Mouse (Mus musculus): ENCODE data around the gene Foxs1.

The Foxs1 gene

DNA sequence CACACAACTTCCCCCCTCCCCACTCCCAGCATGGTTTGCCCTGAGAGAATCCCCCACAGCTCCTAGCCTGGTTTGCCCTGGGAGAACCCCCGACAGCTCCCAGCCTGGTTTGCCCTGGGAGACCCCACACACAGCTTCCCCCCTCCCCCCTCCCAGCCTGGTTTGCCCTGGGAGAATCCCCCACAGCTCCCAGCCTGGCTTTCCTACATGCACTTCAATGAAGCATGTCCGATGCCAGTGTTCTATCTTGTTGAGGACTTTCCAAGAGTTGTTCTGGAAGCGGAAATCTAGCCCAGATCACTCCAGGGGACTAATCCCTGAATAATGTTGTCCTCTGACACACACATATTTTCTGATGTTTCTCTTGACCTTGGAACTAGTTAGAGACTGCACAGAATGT is 30.4 kb downstream of the Foxs1 start:
- DNase-seq = no peak

DNA sequence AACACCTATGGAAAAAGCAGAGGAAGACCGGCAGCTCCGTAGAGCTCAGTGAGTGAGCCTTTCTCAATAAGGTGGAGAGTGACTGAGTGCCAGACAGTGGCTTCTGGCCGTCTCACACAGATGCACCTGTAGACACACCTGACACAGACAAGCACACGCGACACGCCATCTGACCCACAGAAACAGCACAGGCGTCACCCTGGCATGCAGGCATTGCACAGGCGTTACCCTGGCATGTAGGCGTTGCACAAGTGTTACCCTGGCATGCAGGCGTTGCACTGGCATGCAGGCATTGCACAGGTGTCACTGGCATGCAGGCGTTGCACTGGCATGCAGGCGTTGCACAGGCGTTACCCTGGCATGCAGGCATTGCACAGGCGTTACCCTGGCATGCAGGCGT is 31.7 kb downstream of the Foxs1 start:
- no peak for DNase-seq

DNA sequence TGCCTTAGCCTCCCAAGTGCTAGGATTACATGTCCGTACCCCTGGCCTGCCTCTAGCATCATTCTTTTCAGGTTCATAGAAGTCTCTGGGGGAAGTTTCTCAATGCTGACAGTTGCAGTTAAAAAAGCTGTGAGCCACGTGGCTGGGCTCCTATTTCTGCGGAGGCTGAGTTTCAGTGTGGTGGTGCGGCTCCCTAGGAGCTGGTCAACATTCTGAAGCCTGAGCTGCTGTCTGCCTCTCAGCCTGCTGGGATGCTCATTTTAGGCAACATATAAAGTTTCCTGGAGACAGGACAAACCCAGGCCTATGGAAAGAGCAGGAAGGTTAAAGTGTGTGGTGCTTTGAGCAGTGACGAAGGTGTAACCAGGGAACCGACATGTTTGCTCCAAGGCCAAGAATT is 34.0 kb downstream of the Foxs1 start:
- no peak for DNase-seq

DNA sequence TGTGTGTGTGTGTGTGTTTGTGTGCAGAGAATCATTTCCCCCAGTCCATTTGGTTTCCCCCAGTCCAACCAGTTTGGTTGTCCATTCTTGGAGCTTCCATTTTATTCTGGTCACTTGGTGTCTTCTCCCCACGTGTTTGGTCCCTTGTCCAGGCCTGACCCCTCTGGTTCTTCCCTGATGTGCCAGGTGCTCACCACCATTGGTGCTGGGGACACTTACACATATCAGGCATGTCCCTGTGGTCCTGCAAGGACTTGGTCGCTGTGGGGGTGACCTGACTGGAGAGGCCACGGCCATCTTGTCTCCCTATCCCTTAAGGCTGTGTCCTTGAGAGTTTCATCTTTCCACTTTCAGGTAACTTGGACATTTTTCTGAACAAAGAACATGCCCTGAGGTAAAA is 36.1 kb downstream of the Foxs1 start:
- no peak for DNase-seq

DNA sequence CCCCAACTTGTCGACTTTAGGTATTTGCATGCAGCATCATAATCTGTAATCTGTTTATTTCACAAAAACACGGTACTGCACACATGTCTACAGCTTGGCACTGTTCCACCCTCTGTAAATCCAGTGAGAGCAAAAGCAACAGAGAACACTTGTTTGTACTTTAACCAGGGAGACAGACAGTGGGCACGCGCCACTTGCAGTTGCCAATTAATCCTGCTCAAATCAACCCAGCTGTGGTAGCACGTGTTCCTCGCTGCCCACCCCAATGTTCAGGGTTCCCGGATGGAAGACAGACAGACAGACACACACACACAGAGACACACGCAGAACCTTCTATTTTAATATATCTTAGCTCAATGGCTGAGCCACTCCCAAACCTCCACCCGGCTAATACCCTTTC is 37.2 kb downstream of the Foxs1 start:
- DNase-seq = no peak

DNA sequence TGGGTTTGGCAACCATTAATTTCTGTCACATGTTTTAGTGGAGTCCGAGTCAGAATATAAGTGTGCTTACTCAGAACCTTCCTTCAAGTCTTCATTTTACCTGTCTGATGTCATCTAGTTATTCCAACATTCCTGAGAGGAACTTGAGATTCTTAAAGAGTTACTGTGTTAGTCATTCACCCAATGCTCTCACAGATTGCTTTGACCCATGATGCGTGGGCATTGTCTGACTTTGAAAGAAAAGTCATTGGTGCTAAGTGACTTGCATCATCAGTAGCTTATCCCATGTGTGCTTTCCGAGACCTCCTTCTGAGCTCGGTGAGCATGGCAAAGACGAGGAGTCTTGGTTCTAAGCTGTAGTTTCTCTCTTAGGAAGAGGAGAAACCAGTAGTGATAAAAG is 44.2 kb downstream of the Foxs1 start:
- DNase-seq = no peak

DNA sequence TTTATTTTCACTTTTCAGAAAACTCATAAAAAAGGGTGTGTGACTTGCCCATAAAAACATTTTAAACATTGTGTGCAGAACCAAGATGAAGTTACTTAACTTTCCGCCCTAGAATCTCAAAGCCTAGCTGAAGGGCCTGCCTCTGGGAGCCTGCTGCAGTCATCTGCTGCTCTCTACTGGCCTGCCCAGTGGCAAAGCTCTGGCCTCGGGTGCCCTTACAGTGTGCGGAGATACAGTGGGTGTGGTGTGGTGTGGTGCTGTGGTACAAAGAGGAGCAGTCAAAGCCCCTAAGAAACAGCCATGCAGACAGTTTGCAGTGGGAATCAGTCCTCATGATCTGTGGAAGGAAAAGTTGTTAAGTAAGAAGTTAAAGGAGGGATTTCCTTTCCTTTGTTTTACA is 45.8 kb downstream of the Foxs1 start:
- DNase-seq = no peak

DNA sequence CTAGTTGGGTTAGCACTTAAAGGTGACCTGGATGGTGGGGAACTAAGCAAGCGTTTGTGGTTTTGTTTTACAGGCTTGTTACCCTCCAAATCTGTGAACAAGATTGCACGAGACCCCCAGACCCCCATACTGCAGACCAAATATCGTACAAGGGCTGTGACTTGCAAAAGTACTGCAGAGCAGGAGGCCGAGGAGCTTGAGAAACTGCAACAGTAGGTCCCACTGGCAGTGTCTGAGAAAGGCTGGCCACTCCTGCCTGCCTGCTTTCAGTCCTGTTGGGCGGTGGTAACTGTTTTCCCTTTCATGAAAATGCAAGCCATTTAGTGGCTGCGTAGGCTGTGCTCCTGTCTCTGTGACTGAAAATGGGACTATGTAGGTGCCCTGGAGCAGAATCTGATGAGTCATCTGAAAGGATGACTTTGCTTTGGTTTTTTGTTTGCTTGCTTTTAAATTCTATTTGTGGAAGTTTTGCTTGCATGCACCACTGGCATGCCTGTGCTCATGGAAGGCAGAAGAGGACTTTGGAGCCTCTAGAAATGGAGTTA is 48.8 kb downstream of the Foxs1 start:
- DNase-seq = no peak
